Mouse (Mus musculus): ENCODE data around the gene Afap1l2. TPM values are rescaled to one million over a fixed set of nuclear protein-coding genes. Genes with fewer than 3 reads are reported as not detected.

Gene Afap1l2
- total and polyA plus RNA-seq, 2 experiments, result 0.55 to 0.77 TPM

GRCm38 (mm10) chr19:57005062-57005461 is 3.0 kb downstream of the Afap1l2 start:
- Histone ChIP-seq H3K36me3 (ENCODE audit: control insufficient read depth, insufficient read depth, low read length) (no peaks in the 10 kb centered on the region), H3K4me1 (ENCODE audit: control insufficient read depth, insufficient read depth, low read length) (no peaks in the 10 kb centered on the region; the same call in 1 of the 2 replicates), H3K27ac (replicated peaks; ENCODE audit: insufficient read depth, low read depth, low read length) (no peak overlapping the region), H3K27me3 (ENCODE audit: control insufficient read depth, insufficient read depth, low read length) (peaks cover 7% of the 10 kb centered on the region), H3K4me3 (ENCODE audit: insufficient read depth, low read depth, low read length) (no peak overlapping the region), H3K9ac (ENCODE audit: low read depth, low read length) (no peak overlapping the region), H3K79me2 (ENCODE audit: control insufficient read depth, insufficient read depth, low read length) (no peaks in the 10 kb centered on the region)
- peak; percentile 19 for DNase-seq (ENCODE audit: extremely low read depth, low read depth, low spot score)
- WGBS, result 79% methylated on average over 4 of the region's 4 CpGs
- TF ChIP-seq CTCF (IDR thresholded peaks at IDR 0.05; ENCODE audit: low read depth, low read length) (no peak), POLR2A (IDR thresholded peaks at IDR 0.05; ENCODE audit: extremely low read depth, insufficient read depth, low read length) (no peak)

GRCm38 (mm10) chr19:57003460-57003810 is 4.6 kb downstream of the Afap1l2 start:
- no peaks in the 10 kb centered on the region; the same call in 1 of the 2 replicates for H3K4me1 ChIP-seq (ENCODE audit: control insufficient read depth, insufficient read depth, low read length)
- no peaks in the 10 kb centered on the region for H3K79me2 ChIP-seq (ENCODE audit: control insufficient read depth, insufficient read depth, low read length)
- H3K27me3 ChIP-seq (ENCODE audit: control insufficient read depth, insufficient read depth, low read length), result peaks cover 7% of the 10 kb centered on the region
- no peaks in the 10 kb centered on the region for H3K36me3 ChIP-seq (ENCODE audit: control insufficient read depth, insufficient read depth, low read length)
- peak; percentile 42 for DNase-seq (ENCODE audit: extremely low read depth, low read depth, low spot score)
- H3K4me3 ChIP-seq (ENCODE audit: insufficient read depth, low read depth, low read length), result no peak overlapping the region
- H3K27ac ChIP-seq (replicated peaks; ENCODE audit: insufficient read depth, low read depth, low read length), result peak overlapping the region; percentile 46; the same call in 1 of the 2 replicates
- WGBS, result 48% methylated on average over 7 of the region's 7 CpGs
- H3K9ac ChIP-seq (ENCODE audit: low read depth, low read length), result no peak overlapping the region; the same call in 1 of the 2 replicates
- TF ChIP-seq POLR2A (IDR thresholded peaks at IDR 0.05; ENCODE audit: extremely low read depth, insufficient read depth, low read length), result no peak
- no peak for TF ChIP-seq CTCF (IDR thresholded peaks at IDR 0.05; ENCODE audit: low read depth, low read length)

- TF ChIP-seq CTCF (IDR thresholded peaks at IDR 0.05; ENCODE audit: low read depth, low read length) (no peak), POLR2A (IDR thresholded peaks at IDR 0.05; ENCODE audit: extremely low read depth, insufficient read depth, low read length) (no peak)
- Histone ChIP-seq H3K4me3 (ENCODE audit: insufficient read depth, low read depth, low read length) (no peak overlapping the region), H3K27ac (replicated peaks; ENCODE audit: insufficient read depth, low read depth, low read length) (peak overlapping the region; percentile 46; the same call in 1 of the 2 replicates), H3K27me3 (ENCODE audit: control insufficient read depth, insufficient read depth, low read length) (peaks cover 2% of the 10 kb centered on the region), H3K36me3 (ENCODE audit: control insufficient read depth, insufficient read depth, low read length) (no peaks in the 10 kb centered on the region), H3K9ac (ENCODE audit: low read depth, low read length) (no peak overlapping the region; the same call in 1 of the 2 replicates), H3K79me2 (ENCODE audit: control insufficient read depth, insufficient read depth, low read length) (no peaks in the 10 kb centered on the region), H3K4me1 (ENCODE audit: control insufficient read depth, insufficient read depth, low read length) (no peaks in the 10 kb centered on the region; the same call in 1 of the 2 replicates)
- peak; percentile 32 for DNase-seq (ENCODE audit: extremely low read depth, low read depth, low spot score)
- 79% methylated on average over 12 of the region's 12 CpGs for whole genome bisulfite sequencing
Measured at GRCm38 (mm10) chr19:57002741-57003459, 5.1 kb downstream of the Afap1l2 start.

GRCm38 (mm10) chr19:57001926-57002325 is 6.1 kb downstream of the Afap1l2 start:
- no peaks in the 10 kb centered on the region for H3K79me2 ChIP-seq (ENCODE audit: control insufficient read depth, insufficient read depth, low read length)
- TF ChIP-seq CTCF (IDR thresholded peaks at IDR 0.05; ENCODE audit: low read depth, low read length) (no peak), POLR2A (IDR thresholded peaks at IDR 0.05; ENCODE audit: extremely low read depth, insufficient read depth, low read length) (no peak)
- H3K4me3 ChIP-seq (ENCODE audit: insufficient read depth, low read depth, low read length), result no peak overlapping the region
- H3K27me3 ChIP-seq (ENCODE audit: control insufficient read depth, insufficient read depth, low read length), result no peaks in the 10 kb centered on the region
- no peak overlapping the region for H3K27ac ChIP-seq (replicated peaks; ENCODE audit: insufficient read depth, low read depth, low read length)
- H3K36me3 ChIP-seq (ENCODE audit: control insufficient read depth, insufficient read depth, low read length), result no peaks in the 10 kb centered on the region
- H3K4me1 ChIP-seq (ENCODE audit: control insufficient read depth, insufficient read depth, low read length), result no peaks in the 10 kb centered on the region; the same call in 1 of the 2 replicates
- no peak for DNase-seq (ENCODE audit: extremely low read depth, low read depth, low spot score)
- no peak overlapping the region for H3K9ac ChIP-seq (ENCODE audit: low read depth, low read length)
- 92% methylated on average over 4 of the region's 4 CpGs for WGBS

GRCm38 (mm10) chr19:57000592-57000991 is 7.4 kb downstream of the Afap1l2 start:
- no peak overlapping the region for H3K9ac ChIP-seq (ENCODE audit: low read depth, low read length)
- no peak overlapping the region for H3K4me3 ChIP-seq (ENCODE audit: insufficient read depth, low read depth, low read length)
- H3K27me3 ChIP-seq (ENCODE audit: control insufficient read depth, insufficient read depth, low read length), result no peaks in the 10 kb centered on the region
- no peaks in the 10 kb centered on the region; the same call in 1 of the 2 replicates for H3K4me1 ChIP-seq (ENCODE audit: control insufficient read depth, insufficient read depth, low read length)
- 92% methylated on average over 5 of the region's 5 CpGs for WGBS
- TF ChIP-seq POLR2A (IDR thresholded peaks at IDR 0.05; ENCODE audit: extremely low read depth, insufficient read depth, low read length), result no peak
- no peak for TF ChIP-seq CTCF (IDR thresholded peaks at IDR 0.05; ENCODE audit: low read depth, low read length)
- DNase-seq (ENCODE audit: extremely low read depth, low read depth, low spot score), result no peak
- no peaks in the 10 kb centered on the region for H3K79me2 ChIP-seq (ENCODE audit: control insufficient read depth, insufficient read depth, low read length)
- no peak overlapping the region for H3K27ac ChIP-seq (replicated peaks; ENCODE audit: insufficient read depth, low read depth, low read length)
- H3K36me3 ChIP-seq (ENCODE audit: control insufficient read depth, insufficient read depth, low read length), result no peaks in the 10 kb centered on the region

GRCm38 (mm10) chr19:56999781-57000180 is 8.2 kb downstream of the Afap1l2 start:
- no peaks in the 10 kb centered on the region; the same call in 1 of the 2 replicates for H3K4me1 ChIP-seq (ENCODE audit: control insufficient read depth, insufficient read depth, low read length)
- 77% methylated on average over 2 of the region's 2 CpGs for WGBS
- no peaks in the 10 kb centered on the region for H3K27me3 ChIP-seq (ENCODE audit: control insufficient read depth, insufficient read depth, low read length)
- H3K9ac ChIP-seq (ENCODE audit: low read depth, low read length), result no peak overlapping the region
- H3K36me3 ChIP-seq (ENCODE audit: control insufficient read depth, insufficient read depth, low read length), result no peaks in the 10 kb centered on the region
- no peaks in the 10 kb centered on the region for H3K79me2 ChIP-seq (ENCODE audit: control insufficient read depth, insufficient read depth, low read length)
- TF ChIP-seq POLR2A (IDR thresholded peaks at IDR 0.05; ENCODE audit: extremely low read depth, insufficient read depth, low read length), result no peak
- TF ChIP-seq CTCF (IDR thresholded peaks at IDR 0.05; ENCODE audit: low read depth, low read length), result no peak
- no peak for DNase-seq (ENCODE audit: extremely low read depth, low read depth, low spot score)
- no peak overlapping the region for H3K4me3 ChIP-seq (ENCODE audit: insufficient read depth, low read depth, low read length)
- H3K27ac ChIP-seq (replicated peaks; ENCODE audit: insufficient read depth, low read depth, low read length), result no peak overlapping the region
